Mouse (Mus musculus): Measurements from ENCODE around the gene Tsc22d4. TPM values are rescaled to one million over a fixed set of nuclear protein-coding genes. Genes with fewer than 3 reads are reported as not detected.
"Not testable (repeated sequence)": the region's sequence is repeated elsewhere in the genome, so short reads cannot be mapped to it uniquely, and the experiment has no call there.

The Tsc22d4 gene
- 100 to 1,000 TPM; 112 to 120 TPM for total RNA-seq (2021)

GRCm38 (mm10) chr5:137745214-137746171 is at the start of gene Tsc22d4:
Gene Tsc22d4, plus strand, starts transcription at chr5:137745730.
- intact Hi-C loops (cut with DNase I) = no loop called here
- DNase-seq (ENCODE audit: extremely low spot score in 1 of 2, low spot score in 2 of 2) = peak; percentile 87 to 93

GRCm38 (mm10) chr5:137695930-137696329 is 49.6 kb upstream of the Tsc22d4 start:
- DNase-seq (ENCODE audit: extremely low spot score in 1 of 2, low spot score in 2 of 2) = no peak
- intact Hi-C loops (cut with DNase I) = no loop called here

GRCm38 (mm10) chr5:137699080-137699479 is 46.5 kb upstream of the Tsc22d4 start:
- no peak for DNase-seq (ENCODE audit: extremely low spot score in 1 of 2, low spot score in 2 of 2)
- intact Hi-C loops (cut with DNase I) = no loop called here

GRCm38 (mm10) chr5:137699850-137700249 is 45.7 kb upstream of the Tsc22d4 start:
- DNase-seq (ENCODE audit: extremely low spot score in 1 of 2, low spot score in 2 of 2) = no peak
- intact Hi-C loops (cut with DNase I) = no loop called here

- intact Hi-C loops (cut with DNase I) = no loop called here
- DNase-seq (ENCODE audit: extremely low spot score in 1 of 2, low spot score in 2 of 2) = no peak
Measured at GRCm38 (mm10) chr5:137705242-137705641, 40.3 kb upstream of the Tsc22d4 start.

GRCm38 (mm10) chr5:137706913-137707633 is 38.5 kb upstream of the Tsc22d4 start:
- intact Hi-C loops (cut with DNase I) = no loop called here

GRCm38 (mm10) chr5:137713454-137713853 is 32.1 kb upstream of the Tsc22d4 start:
- DNase-seq (ENCODE audit: extremely low spot score in 1 of 2, low spot score in 2 of 2) = no peak
- intact Hi-C loops (cut with DNase I) = no loop called here

More at GRCm38 (mm10) chr5:137706913-137707633, 38.5 kb upstream of the Tsc22d4 start:
- peak in 1 of 2 experiments; percentile 51 for DNase-seq (ENCODE audit: extremely low spot score in 1 of 2, low spot score in 2 of 2)

GRCm38 (mm10) chr5:137715685-137716084 is 29.8 kb upstream of the Tsc22d4 start:
- intact Hi-C loops (cut with DNase I) = no loop called here
- no peak for DNase-seq (ENCODE audit: extremely low spot score in 1 of 2, low spot score in 2 of 2)

GRCm38 (mm10) chr5:137718020-137718790 is 27.3 kb upstream of the Tsc22d4 start:
- no peak for DNase-seq (ENCODE audit: extremely low spot score in 1 of 2, low spot score in 2 of 2)
- intact Hi-C loops (cut with DNase I) = no loop called here

GRCm38 (mm10) chr5:137719088-137719487 is 26.4 kb upstream of the Tsc22d4 start:
- intact Hi-C loops (cut with DNase I) = no loop called here
- DNase-seq (ENCODE audit: extremely low spot score in 1 of 2, low spot score in 2 of 2) = no peak

- intact Hi-C loops (cut with DNase I); DNase-seq (ENCODE audit: extremely low spot score in 1 of 2, low spot score in 2 of 2): not testable (repeated sequence)
Measured at GRCm38 (mm10) chr5:137720558-137721164, 24.9 kb upstream of the Tsc22d4 start.

- no peak for DNase-seq (ENCODE audit: extremely low spot score in 1 of 2, low spot score in 2 of 2)
- intact Hi-C loops (cut with DNase I) = no loop called here
Measured at GRCm38 (mm10) chr5:137723840-137724239, 21.7 kb upstream of the Tsc22d4 start.

GRCm38 (mm10) chr5:137726767-137727166 is 18.8 kb upstream of the Tsc22d4 start:
- intact Hi-C loops (cut with DNase I) = no loop called here

GRCm38 (mm10) chr5:137733638-137734288 is 11.8 kb upstream of the Tsc22d4 start:
- intact Hi-C loops (cut with DNase I) = no loop called here
- DNase-seq (ENCODE audit: extremely low spot score in 1 of 2, low spot score in 2 of 2) = peak in 1 of 2 experiments; percentile 40

More at GRCm38 (mm10) chr5:137726767-137727166, 18.8 kb upstream of the Tsc22d4 start:
- no peak for DNase-seq (ENCODE audit: extremely low spot score in 1 of 2, low spot score in 2 of 2)

GRCm38 (mm10) chr5:137734289-137735061 is 11.1 kb upstream of the Tsc22d4 start:
- DNase-seq (ENCODE audit: extremely low spot score in 1 of 2, low spot score in 2 of 2) = peak; percentile 87 to 93
- intact Hi-C loops (cut with DNase I) = loop anchor here (5.0 kb wide), 1 partner anchor 52 kb away; the partner anchor contains the start of gene Agfg2

- intact Hi-C loops (cut with DNase I) = loop anchor here (5.0 kb wide), 1 partner anchor 55 kb away; the partner anchor contains the start of gene Agfg2
Measured at GRCm38 (mm10) chr5:137737400-137737940, 8.1 kb upstream of the Tsc22d4 start.

GRCm38 (mm10) chr5:137738516-137738915 is 7.0 kb upstream of the Tsc22d4 start:
- no peak for DNase-seq (ENCODE audit: extremely low spot score in 1 of 2, low spot score in 2 of 2)
- intact Hi-C loops (cut with DNase I) = loop anchor here (5.0 kb wide), 1 partner anchor 56 kb away; the partner anchor contains the start of gene Agfg2

More at GRCm38 (mm10) chr5:137737400-137737940, 8.1 kb upstream of the Tsc22d4 start:
- DNase-seq (ENCODE audit: extremely low spot score in 1 of 2, low spot score in 2 of 2) = peak in 1 of 2 experiments; percentile 74
